Mouse (Mus musculus): ENCODE measurements at regions not wholly inside any gene's neighbourhood (a gene's known extent, or its start where the extent isn't known, plus 50 kb on each side); places are given as distances from the start of the nearest gene placed in this dataset.
A peak's percentile ranks its signal among the peaks of the same experiment; 100 is the strongest.
"Not testable (repeated sequence)": the region's sequence is repeated elsewhere in the genome, so short reads cannot be mapped to it uniquely, and the experiment has no call there.

DNA sequence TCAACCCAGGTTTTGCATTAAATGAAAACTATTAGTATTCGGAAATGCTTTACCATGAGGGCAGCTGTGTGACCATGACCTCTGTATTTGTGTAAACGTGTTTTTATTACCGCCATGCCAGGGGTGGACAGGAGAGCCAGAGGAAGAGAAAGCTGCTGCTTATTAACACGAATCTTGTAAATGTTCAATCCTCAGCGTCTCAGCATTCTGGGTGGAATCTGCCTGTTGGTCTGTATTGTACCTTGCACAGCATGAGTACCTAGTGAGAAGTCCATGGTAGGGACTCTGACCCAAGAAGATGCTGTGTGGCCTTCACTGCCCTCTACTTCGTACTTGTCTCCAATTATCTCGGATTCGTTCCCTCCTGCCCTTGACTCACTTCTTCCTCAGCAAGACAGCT, 378.6 kb upstream of the Zfp703 start:
- no peak for DNase-seq (ENCODE audit: low spot score in 2 of 2)

DNA sequence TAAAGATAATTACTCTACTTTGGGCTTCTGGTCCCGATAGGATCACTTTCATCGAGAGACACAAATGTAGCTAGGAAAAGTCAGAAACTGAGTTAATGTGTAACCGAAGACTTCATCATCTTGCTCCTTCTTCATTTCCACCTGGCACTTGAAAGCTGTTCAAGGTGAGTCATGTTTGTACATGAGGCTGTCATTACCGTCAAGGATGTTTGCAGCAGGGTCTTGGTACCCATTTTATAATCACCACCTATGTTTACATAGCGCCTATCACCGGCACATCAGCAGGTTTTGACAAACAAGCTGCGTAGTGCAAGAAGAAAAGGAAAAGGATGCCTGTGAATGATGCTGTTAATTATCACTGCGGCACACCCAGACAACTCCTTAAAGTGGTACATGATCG, 377.0 kb upstream of the Zfp703 start:
- no peak for DNase-seq (ENCODE audit: low spot score in 2 of 2)

DNA sequence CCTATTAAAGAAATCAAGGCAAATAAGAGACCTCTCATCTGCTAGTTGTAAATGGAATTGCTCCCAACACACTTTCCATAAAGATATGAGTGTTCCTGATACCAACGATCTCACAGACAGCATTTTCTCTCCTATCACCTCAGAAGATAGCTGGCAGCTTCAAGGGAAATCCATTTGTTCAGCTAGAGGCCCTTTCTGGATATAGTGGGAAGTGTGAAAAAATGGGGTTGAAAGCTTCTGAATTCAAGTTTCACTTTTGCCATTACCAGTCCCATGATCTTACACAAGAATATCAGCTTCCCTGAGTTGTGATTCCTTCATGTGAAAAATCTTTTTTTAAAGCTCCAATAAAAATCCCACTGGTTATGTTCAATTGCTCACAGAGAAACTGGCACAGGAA, 369.1 kb upstream of the Zfp703 start:
- DNase-seq (ENCODE audit: low spot score in 2 of 2), result no peak

DNA sequence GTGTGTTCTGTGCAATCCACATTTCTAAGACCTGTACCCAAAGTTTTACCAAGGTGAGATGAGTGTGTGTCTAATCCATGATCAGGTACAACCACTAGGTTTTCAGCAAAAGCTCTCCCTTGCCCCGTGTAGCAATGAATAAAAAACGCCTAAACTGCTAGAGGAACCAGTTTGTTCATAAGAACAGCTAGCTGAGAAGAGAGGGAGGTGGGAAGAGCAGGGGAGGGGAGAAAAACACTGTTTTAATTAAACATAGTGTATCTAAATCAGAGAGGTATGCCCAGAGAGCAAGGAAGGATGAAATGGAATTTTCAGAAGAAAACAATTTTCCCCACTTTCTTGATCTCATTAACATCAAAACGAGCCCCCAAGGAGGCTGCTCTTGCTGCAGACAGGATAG, 368.5 kb upstream of the Zfp703 start:
- DNase-seq (ENCODE audit: low spot score in 2 of 2), result no peak

DNA sequence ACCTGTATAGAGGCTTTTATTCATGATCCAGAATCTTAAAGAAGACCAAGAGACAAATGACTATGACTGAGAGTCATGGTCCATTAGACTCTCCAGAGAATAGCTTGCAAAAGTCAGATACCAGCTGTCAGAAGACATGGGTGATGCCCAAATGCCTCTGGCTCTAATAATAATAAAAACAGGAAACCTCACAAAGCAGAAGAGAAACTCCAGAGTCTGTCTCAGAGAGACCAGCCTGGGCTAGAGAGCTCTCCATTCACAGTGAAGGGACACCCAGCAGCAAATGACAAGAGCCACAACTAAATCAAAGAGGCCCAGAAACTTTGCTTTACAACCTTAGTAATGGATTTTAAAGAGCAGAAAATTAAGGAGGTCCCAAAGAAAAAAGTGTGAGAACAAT, 365.0 kb upstream of the Zfp703 start:
- no peak for DNase-seq (ENCODE audit: low spot score in 2 of 2)

DNA sequence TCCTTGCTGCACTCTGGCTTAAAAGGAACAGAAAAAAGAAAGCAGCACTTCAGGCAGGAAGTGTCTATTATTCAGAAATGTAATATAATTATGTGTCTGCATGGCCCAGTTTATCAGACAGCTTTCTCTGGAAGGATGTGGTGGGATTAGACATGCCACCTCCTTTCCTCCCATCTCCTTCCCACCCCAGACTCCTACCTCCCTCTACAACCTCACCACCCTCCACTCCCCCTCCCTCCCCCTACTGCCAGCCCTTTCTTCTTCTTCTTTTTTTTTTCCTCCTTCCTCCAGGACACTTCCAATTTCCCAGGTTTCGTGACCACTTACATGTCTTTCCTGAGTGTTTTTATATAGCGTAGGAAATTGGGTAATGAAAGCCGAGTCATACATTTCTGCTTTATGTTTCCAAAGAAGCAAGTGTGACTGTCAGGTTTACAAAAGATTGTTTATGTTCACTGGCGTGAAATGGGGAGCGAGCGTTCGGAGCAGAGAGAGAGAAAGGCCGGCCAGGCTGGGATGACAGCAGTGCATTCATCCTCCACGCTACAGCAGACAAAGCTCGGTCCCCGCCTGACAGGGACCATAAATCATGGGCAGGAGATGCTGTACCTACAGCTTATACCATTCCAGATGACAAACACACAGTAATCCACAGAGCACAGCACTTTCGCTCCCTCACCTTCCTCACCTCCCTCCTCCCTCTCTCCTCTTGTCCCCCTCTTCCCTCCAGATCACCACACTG, 354.6 kb upstream of the Zfp703 start:
- DNase-seq (ENCODE audit: low spot score in 2 of 2), result no peak

DNA sequence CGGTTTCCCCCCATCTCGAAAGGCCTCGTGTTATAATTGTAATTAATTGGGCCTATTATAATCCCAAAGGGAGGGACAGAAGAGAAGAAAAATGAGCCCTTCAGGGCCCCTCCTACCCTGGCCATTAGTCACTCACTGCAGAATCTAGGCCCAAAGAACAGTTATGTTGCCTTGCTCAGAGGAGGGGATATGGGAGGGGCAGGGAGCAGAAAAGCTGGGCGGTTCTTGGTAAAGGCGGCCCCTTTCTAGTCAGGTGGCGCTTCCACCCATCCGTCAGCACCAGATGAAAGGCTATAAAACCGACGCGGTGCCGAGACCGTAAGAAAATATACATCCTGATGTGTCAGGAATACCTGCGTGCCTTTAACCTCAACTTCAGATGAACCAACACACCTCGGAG, 350.9 kb upstream of the Zfp703 start:
- no peak for DNase-seq (ENCODE audit: low spot score in 2 of 2)

DNA sequence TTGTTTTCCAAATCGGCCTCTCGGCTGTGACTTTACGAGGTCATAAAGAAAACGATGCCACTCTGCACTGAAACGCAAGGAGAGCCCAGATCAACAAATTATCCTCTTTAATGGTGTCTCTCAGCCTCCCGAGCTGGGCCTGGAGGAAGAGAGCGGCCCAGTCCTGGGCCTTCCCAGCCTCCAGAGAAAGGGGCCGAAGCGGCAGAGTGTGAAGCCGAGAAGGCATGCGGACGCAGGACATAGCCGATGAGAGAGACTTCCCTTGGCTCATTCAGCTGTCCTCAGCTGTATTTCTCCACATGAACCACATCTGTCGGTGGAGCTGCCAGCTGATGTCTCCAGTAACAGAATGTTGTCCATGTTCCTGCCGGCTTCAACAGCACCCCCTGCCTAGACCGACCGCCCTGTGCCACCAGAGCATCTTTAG, 350.5 kb upstream of the Zfp703 start:
- no peak for DNase-seq (ENCODE audit: low spot score in 2 of 2)

DNA sequence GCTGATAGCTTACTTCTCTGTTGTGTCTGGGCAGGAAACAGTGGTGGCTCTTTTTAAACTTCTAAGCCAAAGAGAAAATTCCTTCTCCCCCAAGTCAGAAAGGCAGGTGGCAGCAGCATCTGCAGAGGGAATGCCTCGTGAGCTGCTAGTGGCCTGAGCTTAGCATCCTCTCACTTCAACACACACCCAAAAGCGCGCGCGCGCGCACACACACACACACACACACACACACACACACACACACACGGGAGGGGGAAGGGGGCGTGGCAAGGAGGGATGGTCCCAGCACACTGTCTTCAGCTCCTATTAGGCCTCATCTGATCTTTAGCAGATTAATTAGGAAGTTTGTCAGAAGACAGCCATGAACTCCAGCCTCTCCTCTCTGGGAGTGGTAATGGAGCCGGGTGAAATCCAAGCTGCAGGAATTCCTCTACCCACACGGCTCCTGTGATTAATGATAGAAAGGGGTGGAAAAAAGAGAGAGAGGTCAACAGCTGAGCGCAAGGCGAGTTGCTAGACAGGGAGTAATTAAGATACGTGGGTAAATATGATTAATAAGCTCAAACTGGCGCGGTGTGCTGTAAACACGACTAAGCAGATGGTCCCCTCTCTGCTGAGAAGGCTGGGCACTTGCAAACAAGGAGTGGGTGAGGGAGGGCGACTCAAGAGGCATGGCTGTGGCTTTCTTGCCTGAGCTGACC, 349.8 kb upstream of the Zfp703 start:
- DNase-seq (ENCODE audit: low spot score in 2 of 2), result peak in 1 of 2 experiments; percentile 16

DNA sequence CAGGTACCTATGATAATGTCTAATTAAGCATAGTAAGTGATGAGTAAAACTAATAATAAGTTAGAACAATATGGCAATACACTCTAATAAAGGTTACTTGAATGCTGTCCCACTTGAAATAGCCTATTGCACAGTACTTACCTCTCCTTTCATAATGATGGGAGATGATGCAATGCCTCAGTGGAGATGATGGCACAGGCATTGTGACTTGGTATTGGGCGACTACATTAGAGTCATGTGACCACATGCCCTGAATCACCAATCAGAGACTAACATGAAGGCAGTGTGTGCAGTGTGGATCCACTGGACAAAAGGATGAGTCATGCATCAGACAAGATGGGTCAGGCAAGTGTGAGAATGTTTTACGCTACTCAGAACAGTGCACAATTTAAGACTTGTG, 346.6 kb upstream of the Zfp703 start:
- no peak for DNase-seq (ENCODE audit: low spot score in 2 of 2)

DNA sequence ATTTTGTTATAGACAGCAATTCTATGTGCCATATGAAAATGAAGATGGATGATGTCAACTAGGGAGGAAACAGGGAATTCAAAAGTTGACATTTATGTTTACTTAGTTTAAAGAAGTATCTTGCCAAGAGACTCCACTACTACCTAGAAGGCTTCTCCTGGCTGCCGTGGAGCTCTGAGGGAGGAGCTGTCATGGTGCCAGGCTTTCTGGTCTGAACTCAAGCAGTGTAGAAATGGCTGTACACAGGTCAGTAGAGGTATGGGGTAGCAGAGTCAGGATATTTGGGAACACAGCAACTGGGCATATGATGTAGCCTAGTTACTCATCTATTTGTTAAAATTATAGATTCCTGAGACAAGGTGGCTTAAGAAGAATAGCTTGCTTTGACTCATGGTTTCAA, 341.4 kb upstream of the Zfp703 start:
- no peak for DNase-seq (ENCODE audit: low spot score in 2 of 2)

DNA sequence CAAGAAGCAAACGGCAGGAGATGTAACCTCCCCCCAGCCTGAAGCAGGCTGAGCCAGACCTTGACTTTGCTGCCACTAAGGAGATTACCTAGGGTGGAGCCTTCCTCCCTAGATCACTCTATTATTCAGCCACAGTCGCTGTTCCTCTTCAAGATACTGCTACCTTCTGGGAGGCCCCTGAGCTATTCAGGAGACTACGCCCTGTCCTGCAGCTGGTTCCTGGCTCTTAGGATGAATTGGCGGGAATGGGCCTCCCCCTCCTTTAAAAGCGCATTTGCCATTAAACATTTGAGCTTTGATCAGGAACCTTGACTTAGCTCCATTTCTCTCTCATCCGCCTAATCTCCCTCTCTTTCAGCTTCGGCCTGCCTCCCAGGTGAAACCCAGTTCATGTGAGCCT, 331.8 kb upstream of the Zfp703 start:
- not testable (repeated sequence) for DNase-seq (ENCODE audit: low spot score in 2 of 2)

DNA sequence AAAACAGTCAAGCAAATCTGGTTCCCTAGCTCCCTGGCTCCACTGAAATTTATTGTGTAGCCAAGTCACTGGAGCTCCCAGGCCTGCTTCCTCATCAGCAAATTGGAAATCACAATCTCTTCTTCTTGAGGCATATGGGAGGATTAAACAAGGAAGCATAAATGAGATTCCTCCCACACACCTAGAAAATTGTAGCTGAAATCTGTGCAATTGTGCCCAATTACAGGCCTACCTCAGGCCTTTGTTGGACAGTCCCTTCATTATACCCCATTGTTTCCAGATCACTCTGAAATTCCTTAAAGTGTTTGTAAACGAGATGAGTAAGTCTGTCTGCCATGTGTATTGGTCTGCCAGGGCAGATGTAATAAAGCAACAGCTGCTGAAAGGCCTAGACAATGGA, 326.8 kb upstream of the Zfp703 start:
- no peak for DNase-seq (ENCODE audit: low spot score in 2 of 2)

DNA sequence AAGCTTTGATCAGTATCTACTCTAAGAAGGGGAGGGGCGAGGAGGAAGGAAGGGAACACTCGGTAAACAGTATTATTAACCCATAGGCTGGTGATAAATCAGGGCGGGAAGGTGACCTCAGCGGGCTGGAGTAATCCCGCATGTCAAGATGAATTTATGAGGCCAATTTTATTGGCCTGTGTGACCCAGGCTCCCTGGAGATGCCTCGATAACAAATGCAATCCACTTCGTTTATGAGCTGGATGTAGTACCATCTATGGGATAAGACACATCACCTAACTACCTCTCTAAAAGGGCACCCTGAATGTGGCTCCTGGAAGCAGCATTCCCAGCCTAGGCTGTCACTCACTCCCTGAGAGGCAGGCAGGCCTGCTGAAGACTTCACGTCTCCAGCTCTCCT, 321.2 kb upstream of the Zfp703 start:
- DNase-seq (ENCODE audit: low spot score in 2 of 2), result no peak

DNA sequence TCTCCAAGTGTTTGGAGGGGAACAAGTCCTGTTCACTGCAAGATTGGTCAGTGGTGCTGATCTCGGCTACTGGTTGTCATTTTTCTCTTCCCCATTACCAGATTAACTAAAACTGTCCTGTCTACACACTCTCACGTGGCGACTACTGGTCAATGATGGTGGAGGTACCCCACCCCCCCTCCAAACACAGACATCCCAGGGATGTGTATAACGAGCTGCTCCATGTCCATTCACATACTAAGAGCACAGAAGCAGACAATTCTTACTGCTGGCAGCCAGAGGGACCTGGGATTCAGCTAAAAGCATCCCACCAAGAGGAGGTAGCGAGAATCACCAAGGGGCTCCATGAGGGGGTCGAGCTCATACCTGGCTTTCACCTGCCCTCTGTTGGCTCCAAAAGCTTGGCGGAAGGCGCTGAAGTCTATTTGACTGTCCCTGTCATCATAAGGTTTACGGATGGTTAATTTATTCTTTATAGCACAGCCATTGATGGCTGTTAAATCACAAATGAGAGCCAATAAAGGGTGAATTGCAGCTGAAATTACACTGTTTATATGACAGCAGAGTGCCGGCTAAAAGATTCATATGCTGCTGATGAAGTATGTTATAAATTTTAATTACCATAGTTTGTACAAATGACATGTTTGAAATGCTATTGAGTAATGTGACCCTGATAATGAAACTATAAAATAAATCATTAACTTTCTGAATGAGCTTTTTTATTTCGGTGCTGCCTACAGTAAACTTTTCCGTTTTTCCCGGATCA, 320.6 kb upstream of the Zfp703 start:
- DNase-seq (ENCODE audit: low spot score in 2 of 2), result no peak

DNA sequence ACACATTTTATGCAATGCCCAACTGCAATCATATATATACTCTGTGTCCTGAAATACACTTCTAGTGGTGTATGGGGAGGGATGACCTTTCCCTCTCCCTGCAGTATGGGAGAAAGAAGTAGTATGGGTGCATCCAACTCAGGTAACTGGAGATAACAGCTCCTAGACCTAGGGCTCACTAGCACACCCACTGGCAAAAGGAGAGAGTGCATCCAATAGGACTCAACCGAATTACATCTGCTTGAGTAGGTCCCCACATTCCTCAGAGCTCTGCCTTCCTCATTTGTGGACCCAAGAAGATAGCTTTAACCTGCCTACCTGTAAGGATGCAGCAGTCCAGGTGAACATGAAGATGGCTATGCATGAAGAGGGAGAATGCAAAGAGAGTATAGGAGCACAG, 317.7 kb upstream of the Zfp703 start:
- peak in 1 of 2 experiments; percentile 22 for DNase-seq (ENCODE audit: low spot score in 2 of 2)

DNA sequence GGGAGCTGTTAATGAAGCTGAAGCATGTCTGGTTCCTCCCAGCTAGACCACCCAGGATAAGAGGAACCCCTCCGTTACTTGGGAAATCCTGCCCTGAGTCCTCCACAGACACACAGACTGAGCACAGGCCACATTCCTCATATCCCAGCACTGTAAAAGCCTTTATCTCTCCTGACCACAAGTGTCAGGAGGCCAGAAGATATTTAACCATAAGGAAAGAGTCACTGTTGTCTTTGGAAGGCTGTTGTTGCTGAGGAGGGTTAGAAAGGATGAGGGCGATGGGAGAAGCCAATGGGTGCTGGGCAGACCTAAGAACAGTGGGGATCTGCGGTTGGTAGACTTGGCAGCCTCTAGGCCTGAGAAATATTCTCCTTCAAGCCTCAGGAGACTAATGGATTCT, 307.6 kb upstream of the Zfp703 start:
- no peak for DNase-seq (ENCODE audit: low spot score in 2 of 2)

DNA sequence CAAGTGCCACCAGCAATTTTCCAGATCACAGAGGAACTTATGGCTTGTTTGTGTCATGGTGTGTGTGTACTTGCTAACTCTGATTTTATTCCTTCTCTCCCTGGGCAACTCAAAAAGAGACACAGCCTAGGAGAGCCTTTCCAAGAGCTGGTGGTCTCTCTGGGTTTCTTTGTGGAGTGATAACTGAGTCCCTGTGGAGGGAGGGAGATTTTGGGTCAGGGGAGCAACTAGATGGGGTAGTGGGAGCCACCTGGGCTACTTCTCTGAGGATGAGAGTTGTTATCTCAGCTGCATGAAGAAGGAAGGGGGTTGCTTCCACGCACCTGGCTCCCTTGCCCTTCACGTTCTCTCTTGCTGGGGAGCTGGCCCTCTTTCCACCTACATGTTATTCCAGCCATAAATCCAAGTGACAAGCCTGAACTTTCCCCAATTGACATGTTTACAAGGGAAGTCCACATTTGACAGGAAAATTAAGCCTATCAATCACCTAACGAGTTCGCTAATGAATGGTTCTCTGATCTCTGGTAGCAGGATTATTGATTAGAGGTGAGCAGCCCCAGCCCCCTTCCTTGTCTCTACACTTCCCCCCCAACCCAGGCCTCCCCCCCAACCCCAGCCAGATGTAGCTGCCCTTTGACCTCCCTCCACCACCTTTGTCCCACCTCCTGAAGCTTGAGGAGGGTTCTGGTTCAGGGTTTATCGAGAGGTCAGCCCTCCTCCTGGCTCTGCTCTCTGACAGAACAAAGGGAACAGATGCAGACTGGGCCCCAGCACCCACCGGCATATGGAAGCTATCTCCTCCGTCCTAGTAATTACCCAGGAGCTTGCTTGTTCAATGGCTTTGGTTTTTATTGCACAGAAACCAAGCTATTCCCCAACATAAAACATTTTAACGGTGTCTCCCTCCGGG, 304.4 kb upstream of the Zfp703 start:
- no peak for DNase-seq (ENCODE audit: low spot score in 2 of 2)

DNA sequence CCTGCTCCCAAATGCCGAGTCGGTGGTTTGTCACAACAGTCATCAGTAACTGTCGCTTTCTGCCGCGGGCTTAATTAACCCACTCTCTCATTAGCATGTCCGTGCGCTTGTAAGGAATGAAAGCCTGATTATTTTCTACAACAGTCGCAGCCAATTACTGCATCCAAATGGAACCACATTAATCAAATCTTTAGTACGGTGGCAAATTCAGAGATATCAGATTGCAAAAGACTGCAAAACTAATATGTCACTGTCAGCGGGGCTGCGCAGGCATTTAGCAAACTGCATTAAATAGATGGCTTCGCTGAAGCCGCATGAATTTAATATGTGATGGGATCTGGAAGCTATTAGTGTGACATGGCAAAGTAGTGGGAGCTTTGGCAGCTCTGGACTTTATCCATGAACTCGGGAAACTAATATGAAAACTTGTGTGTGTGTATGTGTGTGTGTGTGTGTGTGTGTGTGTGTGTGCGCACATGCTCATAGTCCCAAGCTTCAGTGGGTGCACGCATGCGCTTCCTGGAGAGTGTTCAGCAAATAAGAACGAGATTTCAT, 299.5 kb upstream of the Zfp703 start:
- DNase-seq (ENCODE audit: low spot score in 2 of 2), result no peak

DNA sequence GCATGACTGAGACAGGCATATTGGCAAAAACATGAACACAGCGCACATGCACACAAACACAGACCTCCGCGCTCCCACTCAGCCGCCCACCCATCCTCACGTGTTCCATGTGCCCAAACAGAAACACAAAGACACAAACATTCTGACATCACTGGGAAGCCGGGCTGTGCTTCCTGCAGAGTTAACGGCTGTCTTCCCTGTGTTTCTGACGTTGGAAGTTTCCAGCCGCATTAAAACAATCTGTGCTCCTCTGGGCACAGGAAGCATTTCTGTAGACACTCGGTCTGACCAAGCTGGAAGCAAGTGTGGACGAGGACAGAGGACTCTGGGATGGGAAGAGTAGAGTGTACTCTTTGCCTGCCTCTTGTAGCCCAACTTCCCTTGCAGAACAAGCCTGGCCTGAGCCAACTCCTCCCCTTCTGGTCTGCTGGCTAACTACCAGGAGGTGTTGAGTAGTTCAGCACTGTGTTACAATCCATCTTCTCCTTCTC, 296.2 kb upstream of the Zfp703 start:
- DNase-seq (ENCODE audit: low spot score in 2 of 2), result no peak

DNA sequence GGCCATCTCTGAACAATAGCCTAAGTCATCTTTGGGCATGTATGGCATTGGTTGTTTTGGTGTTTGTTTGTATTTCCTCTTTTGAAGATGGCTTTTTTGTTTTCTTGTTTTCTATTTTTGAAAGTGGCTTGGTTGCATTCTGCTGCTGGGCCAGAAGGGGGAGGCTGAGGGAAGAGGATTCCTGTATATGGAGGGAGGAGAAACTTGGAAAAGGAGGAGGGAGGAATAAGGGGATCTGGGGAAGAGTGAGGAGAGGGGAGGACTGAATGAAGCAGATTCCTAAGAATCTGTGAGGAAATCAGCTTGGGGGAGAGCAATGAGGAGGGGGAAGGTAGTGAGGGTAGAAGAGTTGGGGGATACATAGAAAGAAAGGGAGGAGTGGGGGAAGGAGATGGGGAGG, 290.0 kb upstream of the Zfp703 start:
- DNase-seq (ENCODE audit: low spot score in 2 of 2), result peak in 1 of 2 experiments; percentile 33
